Mouse (Mus musculus) midbrain, embryonic 13.5 days (tissue): ENCODE data around the gene Fam57a. TPM values are rescaled to one million over a fixed set of nuclear protein-coding genes. Genes with fewer than 3 reads are reported as not detected.

Source experiments
- ATAC-seq: fragments of 200-750 bp; cut with Nextera tagmentation; 2 replicates; pipeline ENCODE4 v1.8.0; 2017; ENCODE audit warnings: mild to moderate bottlenecking, moderate TSS enrichment, moderate library complexity
- H3K27ac ChIP-seq: fragments of 300-500 bp; sonication (generic); 2 replicates; pipeline ENCODE4 v1.5.1; 2015; ENCODE audit warnings: inconsistent platforms, mild to moderate bottlenecking, moderate library complexity
- H3K27me3 ChIP-seq: fragments of 300-500 bp; sonication (generic); 2 replicates; pipeline ENCODE4 v1.6.1; 2015; ENCODE audit warnings: mild to moderate bottlenecking, inconsistent platforms
- H3K36me3 ChIP-seq: fragments of 300-500 bp; sonication (generic); 2 replicates; pipeline ENCODE4 v1.6.1; 2015; ENCODE audit warnings: mild to moderate bottlenecking, inconsistent platforms
- H3K4me1 ChIP-seq: fragments of 300-500 bp; sonication (generic); replicated peaks from 2 replicates; pipeline ENCODE4 v1.6.1; 2015; ENCODE audit warnings: inconsistent platforms
- H3K4me2 ChIP-seq: fragments of 300-500 bp; sonication (generic); replicated peaks from 2 replicates; pipeline ENCODE4 v1.6.1; 2015; ENCODE audit warnings: moderate library complexity, mild to moderate bottlenecking, inconsistent platforms
- H3K4me3 ChIP-seq: fragments of 300-500 bp; sonication (generic); replicated peaks from 2 replicates; pipeline ENCODE4 v1.5.1; 2015; ENCODE audit warnings: mild to moderate bottlenecking, inconsistent platforms
- H3K9ac ChIP-seq: fragments of 300-500 bp; sonication (generic); replicated peaks from 2 replicates; pipeline ENCODE4 v1.6.1; 2015; ENCODE audit warnings: mild to moderate bottlenecking, inconsistent platforms
- H3K9me3 ChIP-seq: fragments of 300-500 bp; sonication (generic); 2 replicates; pipeline ENCODE4 v1.6.1; 2016; ENCODE audit warnings: mild to moderate bottlenecking, inconsistent platforms
- WGBS: fragments of 180-500 bp; shearing (Covaris S2); methylation state at CpG from one replicate; pipeline ENCODE4 v1.1.7; 2015; 5-methylcytosine and 5-hydroxymethylcytosine counted together
- polyA plus RNA-seq: library from polyadenylated mRNA; unstranded; fragments of >200 nt; fragmentation: Nextera tagmentation; extraction: Ambion mirVana; gene quantifications from 2 replicates; pipeline ENCODE4 v1.2.1, GENCODE M21; 2015

The Fam57a gene
- polyA plus RNA-seq, 1 experiment from 2014 or later: 22.0 TPM

DNA sequence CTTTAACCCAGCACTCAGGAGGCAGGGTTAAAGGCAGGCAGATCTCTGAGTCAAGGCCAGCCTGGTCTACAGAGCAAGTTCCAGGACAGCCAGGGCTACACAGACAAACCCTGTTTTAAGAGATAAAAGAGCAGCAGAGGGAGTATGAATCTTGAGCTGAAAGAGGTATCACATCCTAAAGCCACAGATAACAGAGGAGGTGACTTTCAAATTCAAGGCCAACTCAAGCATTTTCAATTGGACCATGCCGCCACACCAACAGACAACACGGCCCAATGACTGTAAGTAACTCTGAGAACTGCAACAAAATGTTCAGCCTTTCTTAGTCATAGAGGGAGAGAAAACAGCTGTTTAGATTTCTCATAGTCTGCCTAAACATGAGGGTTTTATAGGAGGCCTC, 25.3 kb upstream of the Fam57a start:
- 97% methylated on average over 2 of the region's 2 CpGs for WGBS
- peaks cover 59% of the 10 kb centered on the region for H3K36me3 ChIP-seq
- no peak for ATAC-seq

DNA sequence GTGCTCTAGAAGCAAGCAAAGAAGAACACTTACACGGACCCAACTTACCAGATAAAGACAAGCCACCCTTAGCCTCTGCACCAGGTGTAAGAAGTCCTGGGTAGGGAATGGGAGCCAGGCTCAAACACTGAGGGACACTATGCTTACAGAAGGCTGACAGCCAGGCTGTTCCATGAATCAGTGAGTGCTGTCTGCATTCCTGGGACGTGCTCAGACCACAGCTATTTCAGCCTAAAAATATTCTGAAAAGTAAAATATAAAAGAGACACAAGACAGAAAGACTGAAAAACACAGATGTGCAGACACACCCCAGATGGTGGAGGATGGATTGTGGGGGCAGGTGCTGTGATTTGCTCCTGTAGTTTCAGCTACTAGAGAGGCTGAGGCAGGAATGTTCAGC, 24.6 kb upstream of the Fam57a start:
- H3K4me3 ChIP-seq: no peak overlapping the region
- no peak overlapping the region for H3K27ac ChIP-seq
- H3K9ac ChIP-seq: no peak overlapping the region
- H3K4me2 ChIP-seq: no peak overlapping the region
- no peaks in the 10 kb centered on the region for H3K4me1 ChIP-seq
- WGBS: 90% methylated on average over 2 of the region's 2 CpGs
- H3K27me3 ChIP-seq: no peaks in the 10 kb centered on the region
- peaks cover 63% of the 10 kb centered on the region for H3K36me3 ChIP-seq
- ATAC-seq: no peak
- H3K9me3 ChIP-seq: no peaks in the 10 kb centered on the region

More for the DNA sequence above, 25.3 kb upstream of the Fam57a start:
- no peaks in the 10 kb centered on the region for H3K27me3 ChIP-seq
- H3K4me1 ChIP-seq: peaks cover 2% of the 10 kb centered on the region
- no peaks in the 10 kb centered on the region for H3K9me3 ChIP-seq
- H3K27ac ChIP-seq: no peak overlapping the region
- H3K4me3 ChIP-seq: no peak overlapping the region
- H3K9ac ChIP-seq: no peak overlapping the region
- no peak overlapping the region for H3K4me2 ChIP-seq

DNA sequence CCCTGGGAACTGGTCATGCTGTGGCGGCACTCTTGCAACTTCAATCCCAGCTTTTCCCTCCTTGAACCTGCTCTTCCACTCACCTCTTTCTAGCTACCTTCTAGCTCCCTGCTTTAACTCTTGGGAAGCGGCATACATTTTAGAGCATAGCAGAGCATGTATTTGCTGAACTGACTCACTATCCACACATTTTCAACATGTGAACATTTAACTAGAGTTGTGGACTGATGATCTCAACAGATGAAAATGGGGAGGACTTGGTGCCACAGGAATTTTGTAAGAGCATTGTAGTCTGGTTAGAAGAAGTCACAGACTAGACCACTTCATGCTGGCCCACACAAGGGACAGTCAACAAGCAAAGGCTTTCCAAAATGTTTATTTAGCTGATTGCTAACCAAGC, 21.1 kb upstream of the Fam57a start:
- 82% methylated on average over 2 of the region's 2 CpGs for WGBS
- Histone ChIP-seq H3K4me1 (no peaks in the 10 kb centered on the region), H3K36me3 (peaks cover 85% of the 10 kb centered on the region)

DNA sequence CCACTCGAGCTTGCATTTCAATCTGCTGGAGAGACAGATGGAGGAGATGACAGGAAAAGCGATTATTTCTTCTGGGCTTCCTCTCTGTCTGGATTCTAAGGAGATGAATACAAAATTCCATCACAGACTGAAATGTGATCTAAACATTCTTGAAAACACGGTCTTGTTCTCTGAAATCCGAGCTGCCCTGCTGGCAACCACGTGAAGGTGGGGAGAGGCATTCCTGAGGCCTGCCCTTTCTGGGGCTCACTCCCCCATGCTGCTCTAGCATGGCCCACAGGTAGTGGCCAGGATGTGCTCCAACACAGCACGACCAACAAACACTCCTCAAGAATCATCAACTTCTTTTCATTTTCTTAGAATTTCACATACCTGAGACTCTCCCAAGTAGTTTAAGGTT, 19.2 kb upstream of the Fam57a start:
- WGBS: 67% methylated on average over 6 of the region's 6 CpGs
- peaks cover 83% of the 10 kb centered on the region for H3K36me3 ChIP-seq

More for the DNA sequence above, 21.1 kb upstream of the Fam57a start:
- no peak overlapping the region for H3K27ac ChIP-seq
- no peaks in the 10 kb centered on the region for H3K9me3 ChIP-seq
- no peak overlapping the region for H3K9ac ChIP-seq
- no peaks in the 10 kb centered on the region for H3K27me3 ChIP-seq
- no peak for ATAC-seq
- H3K4me3 ChIP-seq: no peak overlapping the region
- H3K4me2 ChIP-seq: no peak overlapping the region

DNA sequence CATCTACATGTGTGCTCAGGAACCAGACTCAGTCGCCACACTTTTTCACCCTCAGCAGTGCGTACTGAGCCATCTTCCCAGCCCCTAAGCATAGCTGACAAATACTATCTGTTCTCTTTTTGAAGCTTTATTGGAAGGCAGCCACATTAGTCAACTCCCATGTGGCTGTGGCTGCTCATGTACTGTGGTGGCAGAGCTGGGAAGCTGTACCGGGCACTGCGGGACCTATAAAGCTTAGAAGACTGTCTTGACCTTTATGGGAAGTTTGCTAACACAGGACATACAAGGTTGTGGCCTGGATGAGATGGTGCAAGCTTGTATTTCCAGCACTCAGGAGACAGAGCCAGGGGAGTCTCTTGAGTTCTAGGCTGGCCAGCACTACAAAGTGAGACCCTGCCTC, 12.8 kb upstream of the Fam57a start:
- Histone ChIP-seq H3K4me1 (peaks cover 4% of the 10 kb centered on the region; the same call in 1 of the 2 replicates), H3K9me3 (no peaks in the 10 kb centered on the region), H3K4me3 (no peak overlapping the region), H3K36me3 (peaks cover 24% of the 10 kb centered on the region), H3K4me2 (no peak overlapping the region), H3K27ac (no peak overlapping the region), H3K9ac (no peak overlapping the region), H3K27me3 (no peaks in the 10 kb centered on the region)
- WGBS: 94% methylated on average over 4 of the region's 4 CpGs
- no peak for ATAC-seq

More for the DNA sequence above, 19.2 kb upstream of the Fam57a start:
- Histone ChIP-seq H3K9me3 (no peaks in the 10 kb centered on the region), H3K27ac (no peak overlapping the region), H3K4me2 (no peak overlapping the region), H3K9ac (no peak overlapping the region), H3K4me1 (no peaks in the 10 kb centered on the region), H3K27me3 (no peaks in the 10 kb centered on the region), H3K4me3 (no peak overlapping the region)
- no peak for ATAC-seq

DNA sequence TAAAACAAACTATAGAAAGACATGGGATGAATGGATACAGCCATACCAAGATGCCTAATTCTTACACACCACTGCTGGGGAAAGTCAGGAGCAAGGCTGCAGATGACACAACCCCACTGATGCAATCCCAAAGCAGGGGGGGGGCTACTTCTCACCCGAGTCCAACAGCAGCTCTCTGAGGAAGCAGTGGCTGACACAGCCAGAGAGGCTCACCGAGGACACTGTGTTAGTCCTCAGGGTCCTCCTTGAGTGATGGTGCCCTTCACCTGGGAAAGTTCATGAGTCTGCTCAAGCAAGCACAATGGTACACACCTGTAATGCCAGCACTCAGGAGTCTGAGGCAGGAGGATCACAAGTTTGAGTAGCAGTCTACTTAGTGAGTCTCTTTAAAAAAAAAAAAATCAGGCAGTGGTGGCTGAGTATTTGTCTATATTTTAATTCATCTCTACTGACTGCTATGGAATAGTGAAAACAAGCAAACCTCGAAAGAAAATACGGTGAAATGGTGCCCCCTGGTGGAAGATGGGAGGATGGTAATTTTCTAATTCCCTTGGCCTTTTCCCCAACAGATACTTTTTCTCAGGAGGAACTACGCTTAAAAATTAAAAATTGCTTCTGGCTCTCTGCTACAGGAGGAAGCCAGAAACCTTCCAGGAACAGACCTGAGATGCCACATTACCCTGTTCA, 12.2 kb upstream of the Fam57a start:
- Histone ChIP-seq H3K9ac (no peak overlapping the region), H3K4me3 (no peak overlapping the region), H3K27me3 (no peaks in the 10 kb centered on the region), H3K27ac (no peak overlapping the region), H3K36me3 (peaks cover 26% of the 10 kb centered on the region), H3K9me3 (no peaks in the 10 kb centered on the region), H3K4me1 (peaks cover 4% of the 10 kb centered on the region; the same call in 1 of the 2 replicates), H3K4me2 (no peak overlapping the region)
- no peak for ATAC-seq
- 35% methylated on average over 5 of the region's 5 CpGs for WGBS

DNA sequence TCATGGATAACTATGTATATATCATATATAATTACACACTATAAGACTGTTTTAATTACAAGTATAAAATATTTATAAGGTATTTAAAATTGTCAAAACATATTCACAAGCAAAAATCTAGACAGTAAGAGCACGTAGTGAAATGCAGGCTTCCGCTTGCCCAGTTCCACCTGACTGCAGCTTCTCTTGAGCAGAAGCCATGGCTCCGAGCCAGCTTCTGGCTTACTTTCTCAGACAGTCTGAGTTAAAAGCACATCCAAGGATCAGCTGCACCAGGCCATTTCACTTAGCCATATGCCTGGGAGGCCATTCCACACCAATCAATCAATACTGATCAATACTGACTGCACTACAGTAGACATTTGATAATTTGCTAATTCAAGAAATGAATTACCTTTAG, 10.5 kb upstream of the Fam57a start:
- Histone ChIP-seq H3K9me3 (no peaks in the 10 kb centered on the region), H3K27ac (no peak overlapping the region), H3K4me3 (no peak overlapping the region), H3K4me1 (peaks cover 4% of the 10 kb centered on the region; the same call in 1 of the 2 replicates), H3K9ac (no peak overlapping the region), H3K36me3 (peaks cover 27% of the 10 kb centered on the region), H3K27me3 (no peaks in the 10 kb centered on the region), H3K4me2 (no peak overlapping the region)
- ATAC-seq: no peak
- whole genome bisulfite sequencing: 82% methylated on average over 3 of the region's 3 CpGs

DNA sequence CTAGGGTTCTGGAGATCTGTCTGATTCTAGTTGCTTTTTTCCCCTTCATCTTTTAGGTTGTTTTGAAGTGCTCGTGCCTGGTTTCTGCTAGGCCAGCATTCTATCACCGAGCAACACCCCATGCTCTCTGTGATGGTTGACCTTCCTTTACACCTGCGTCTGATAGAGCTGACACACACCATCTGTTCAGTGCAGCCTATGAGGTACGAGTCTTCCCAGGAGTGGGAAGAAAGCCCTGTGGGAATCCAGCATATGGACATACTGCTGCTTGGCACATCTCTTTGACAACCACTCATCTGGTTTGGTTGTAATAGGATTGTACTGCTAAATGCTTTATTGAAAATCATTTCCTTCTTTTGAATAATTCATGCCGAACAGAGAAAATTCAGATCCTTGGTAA, 9.3 kb upstream of the Fam57a start:
- H3K4me2 ChIP-seq: no peak overlapping the region
- H3K27ac ChIP-seq: no peak overlapping the region
- H3K27me3 ChIP-seq: no peaks in the 10 kb centered on the region
- peaks cover 4% of the 10 kb centered on the region; the same call in 1 of the 2 replicates for H3K4me1 ChIP-seq
- no peaks in the 10 kb centered on the region for H3K9me3 ChIP-seq
- peaks cover 21% of the 10 kb centered on the region for H3K36me3 ChIP-seq
- WGBS: 62% methylated on average over 5 of the region's 5 CpGs
- H3K4me3 ChIP-seq: no peak overlapping the region
- H3K9ac ChIP-seq: no peak overlapping the region
- 0 out of 2 replicates have a peak, but pooled peaks have one; percentile 53 for ATAC-seq

DNA sequence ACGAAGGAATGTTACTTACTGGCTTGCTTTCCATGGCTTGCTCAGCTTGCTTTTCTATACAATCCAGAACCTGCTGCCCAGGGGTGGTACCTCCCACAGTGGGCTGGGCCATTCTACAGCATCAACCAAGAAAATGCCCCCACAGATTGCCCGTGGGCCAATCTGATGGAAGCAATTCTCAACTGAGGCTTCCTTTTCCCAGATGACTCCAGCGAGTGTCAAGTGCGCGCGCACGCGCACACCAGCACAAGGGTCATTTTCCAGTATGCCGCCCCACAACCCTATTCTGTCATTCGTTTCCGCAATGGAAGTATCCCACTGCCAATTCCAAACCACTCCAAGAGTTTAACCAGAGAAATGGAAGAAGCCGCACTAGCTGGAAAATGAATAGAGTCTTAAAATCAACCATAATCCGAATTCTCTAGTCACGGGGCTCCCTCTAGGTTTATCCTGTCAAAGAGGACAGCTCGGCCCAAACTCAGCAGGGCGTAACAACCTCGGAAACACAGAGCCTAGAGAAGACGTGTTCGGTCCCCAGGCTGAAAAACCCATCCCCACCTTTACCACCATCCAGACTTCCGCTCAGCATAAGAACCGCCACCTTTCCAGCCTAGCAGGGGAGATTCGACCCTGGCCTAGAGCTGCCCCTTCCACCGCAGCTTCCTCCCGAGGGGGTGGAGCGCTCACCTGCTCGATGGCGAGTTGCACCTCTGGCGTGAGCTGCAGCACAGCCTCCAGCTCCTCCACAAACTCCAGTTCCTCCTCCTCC, 561 bp upstream of the Fam57a start:
- 2% methylated on average over 28 of the region's 28 CpGs for WGBS

DNA sequence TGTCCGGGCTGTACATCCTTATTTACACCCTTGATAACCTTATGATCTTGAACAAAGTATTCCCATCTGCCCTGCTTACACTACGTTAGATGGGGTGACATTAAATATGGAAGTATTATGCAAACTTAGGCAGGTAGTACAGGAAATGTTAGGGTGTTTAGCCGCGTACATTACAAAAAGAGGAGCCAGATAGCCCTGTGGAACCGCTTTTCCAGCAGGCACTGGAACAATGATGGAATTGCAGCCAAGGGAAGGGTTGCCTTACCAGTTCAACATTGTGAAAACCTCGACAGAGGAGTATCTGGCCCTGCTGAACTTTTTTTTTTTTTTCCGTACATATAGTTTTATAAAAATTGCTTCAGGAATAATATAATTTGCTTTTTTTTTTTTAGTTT, 672 bp downstream of the Fam57a start:
- Histone ChIP-seq H3K9ac (peak overlapping the region; percentile 82), H3K27me3 (no peaks in the 10 kb centered on the region), H3K4me1 (peaks cover 15% of the 10 kb centered on the region), H3K9me3 (no peaks in the 10 kb centered on the region), H3K27ac (no peak overlapping the region), H3K4me3 (peak overlapping the region; percentile 94), H3K4me2 (peak overlapping the region; percentile 97), H3K36me3 (no peaks in the 10 kb centered on the region)
- 23% methylated on average over 7 of the region's 7 CpGs for WGBS
- ATAC-seq: no peak

More for the DNA sequence above, 561 bp upstream of the Fam57a start:
- H3K27ac ChIP-seq: peak overlapping the region; percentile 55
- no peaks in the 10 kb centered on the region for H3K9me3 ChIP-seq
- H3K9ac ChIP-seq: peak overlapping the region; percentile 82
- peak overlapping the region; percentile 94 for H3K4me3 ChIP-seq
- H3K36me3 ChIP-seq: peaks cover 2% of the 10 kb centered on the region
- ATAC-seq: peak; percentile 88
- peaks cover 15% of the 10 kb centered on the region for H3K4me1 ChIP-seq
- H3K4me2 ChIP-seq: peak overlapping the region; percentile 97
- no peaks in the 10 kb centered on the region for H3K27me3 ChIP-seq

DNA sequence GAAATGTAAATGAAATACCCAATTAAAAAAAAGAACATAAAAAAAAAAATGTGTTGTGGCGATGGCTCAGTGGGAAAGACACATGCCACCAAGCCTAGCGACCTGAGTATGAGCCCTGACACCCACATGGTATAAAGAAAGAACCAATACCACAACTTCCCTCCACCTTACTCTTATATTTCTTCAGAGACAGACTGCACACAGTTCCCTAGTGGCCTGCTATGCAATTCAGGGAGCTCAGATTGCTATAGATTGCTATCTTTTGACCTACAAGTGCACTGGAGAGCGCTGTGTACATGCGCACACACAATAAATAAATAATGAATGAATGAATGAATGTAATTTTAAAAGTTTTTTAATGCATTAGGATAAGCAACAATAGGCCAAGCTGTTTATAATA, 4.3 kb downstream of the Fam57a start:
- H3K4me1 ChIP-seq: peaks cover 6% of the 10 kb centered on the region
- H3K36me3 ChIP-seq: no peaks in the 10 kb centered on the region
- ATAC-seq: no peak
- no peak overlapping the region for H3K27ac ChIP-seq
- H3K27me3 ChIP-seq: no peaks in the 10 kb centered on the region
- H3K4me3 ChIP-seq: no peak overlapping the region
- H3K9ac ChIP-seq: no peak overlapping the region
- H3K4me2 ChIP-seq: no peak overlapping the region
- no peaks in the 10 kb centered on the region for H3K9me3 ChIP-seq
- WGBS: 81% methylated on average over 4 of the region's 4 CpGs

DNA sequence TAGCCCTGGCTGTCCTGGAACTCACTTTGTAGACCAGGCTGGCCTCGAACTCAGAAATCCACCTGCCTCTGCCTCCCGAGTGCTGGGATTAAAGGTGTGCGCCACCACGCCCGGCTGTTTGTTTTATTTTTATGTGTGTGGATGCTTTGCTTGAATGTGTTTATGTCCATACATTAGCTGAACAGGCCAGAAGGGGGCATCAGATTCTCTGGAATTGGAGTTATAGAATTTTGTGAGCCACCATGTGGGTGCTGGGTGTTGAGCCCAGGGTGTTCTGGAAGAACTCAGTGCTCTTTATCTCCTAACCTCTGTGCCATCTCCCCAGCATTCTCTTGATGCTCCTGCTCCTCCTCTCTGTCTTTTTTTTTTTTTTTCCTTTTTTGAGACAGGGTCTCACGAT, 7.4 kb downstream of the Fam57a start:
- H3K4me3 ChIP-seq: no peak overlapping the region
- H3K9me3 ChIP-seq: no peaks in the 10 kb centered on the region
- H3K4me1 ChIP-seq: no peaks in the 10 kb centered on the region
- no peak overlapping the region for H3K9ac ChIP-seq
- H3K27ac ChIP-seq: no peak overlapping the region
- no peaks in the 10 kb centered on the region for H3K36me3 ChIP-seq
- no peaks in the 10 kb centered on the region for H3K27me3 ChIP-seq
- 84% methylated on average over 6 of the region's 6 CpGs for WGBS
- no peak for ATAC-seq
- no peak overlapping the region for H3K4me2 ChIP-seq
